Mouse (Mus musculus): ENCODE measurements at regions not wholly inside any gene's neighbourhood (a gene's known extent, or its start where the extent isn't known, plus 50 kb on each side); places are given as distances from the start of the nearest gene placed in this dataset.

DNA sequence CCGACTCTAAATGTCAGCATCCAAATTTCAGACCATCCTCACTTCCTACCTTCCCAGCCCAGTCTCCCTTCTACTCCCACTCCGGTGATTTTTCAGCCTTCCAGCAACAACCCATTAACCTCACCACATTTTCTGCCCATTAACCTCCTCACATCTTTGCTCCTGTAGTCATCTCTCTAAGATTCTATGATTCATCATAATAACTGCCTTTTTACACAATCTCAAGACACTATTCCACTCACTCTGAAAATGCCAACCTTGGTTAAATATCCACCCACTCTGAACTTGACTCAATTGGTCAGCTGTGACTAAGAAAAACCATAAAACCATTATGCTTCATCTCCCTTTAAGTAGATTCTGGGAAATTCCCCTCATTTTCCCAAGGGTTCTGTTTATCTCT lies 403.3 kb upstream of the Npsr1 start:
- no peak for TF ChIP-seq CTCF (IDR thresholded peaks at IDR 0.05; ENCODE audit: low read depth)
- TF ChIP-seq EP300 (IDR thresholded peaks at IDR 0.05; ENCODE audit: low read depth), result no peak
